ENCODE assay signal across 26 mouse cellular contexts in the genomic region with DNA sequence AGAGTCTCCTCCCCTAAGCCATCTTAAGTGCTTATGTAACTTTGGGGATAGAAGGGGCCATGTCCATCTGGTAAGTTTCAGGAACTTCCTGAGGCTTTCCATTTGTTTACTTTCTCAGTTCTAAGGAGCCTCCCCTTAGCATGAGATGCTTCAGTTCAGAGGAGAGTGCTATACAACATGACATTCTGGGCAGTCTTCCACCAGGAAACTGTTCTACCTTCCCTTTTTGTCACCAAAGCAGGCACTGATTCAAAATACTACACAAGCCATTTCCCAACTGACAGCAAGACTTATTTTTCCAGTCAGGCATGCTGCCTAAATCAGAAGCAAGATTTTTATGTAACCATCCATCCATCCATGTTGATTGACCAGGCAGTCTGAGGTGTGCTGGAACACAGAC.
"Had no signal": no experiment of that assay in that cellular context is flagged by ENCODE, and none has a peak within 500 bp of the region (broad histone marks: within the 10 kb centered on the region; RNA-seq: fewer than 3 reads in every experiment).

No protein-coding gene starts in this region.

- H3K9ac ChIP-seq: embryonic facial prominence, embryonic 12.5 days; embryonic facial prominence, embryonic 13.5 days; embryonic facial prominence, embryonic 15.5 days; forebrain, embryonic 12.5 days; forebrain, embryonic 13.5 days; forebrain, embryonic 15.5 days; forebrain, postnatal 0 days had no signal

- H3K27ac ChIP-seq: embryonic facial prominence, embryonic 10.5 days; embryonic facial prominence, embryonic 12.5 days; embryonic facial prominence, embryonic 13.5 days; embryonic facial prominence, embryonic 15.5 days; forebrain, embryonic 10.5 days; forebrain, embryonic 12.5 days; forebrain, embryonic 13.5 days; forebrain, embryonic 15.5 days; gastrocnemius, adult 2 months; heart, adult 2 months; heart, embryonic 10.5 days had no signal

- H3K27me3 ChIP-seq: embryonic facial prominence, embryonic 12.5 days; embryonic facial prominence, embryonic 13.5 days; embryonic facial prominence, embryonic 15.5 days; forebrain, embryonic 12.5 days; forebrain, embryonic 13.5 days; forebrain, embryonic 15.5 days had no signal

- H3K9me3 ChIP-seq: embryonic facial prominence, embryonic 10.5 days; embryonic facial prominence, embryonic 12.5 days; embryonic facial prominence, embryonic 13.5 days; embryonic facial prominence, embryonic 15.5 days; forebrain, embryonic 10.5 days; forebrain, embryonic 12.5 days; forebrain, embryonic 13.5 days; forebrain, embryonic 15.5 days; heart, embryonic 10.5 days had no signal

- H3K4me1 ChIP-seq: embryonic facial prominence, embryonic 10.5 days; embryonic facial prominence, embryonic 12.5 days; embryonic facial prominence, embryonic 15.5 days; forebrain, embryonic 10.5 days; forebrain, embryonic 12.5 days; forebrain, embryonic 13.5 days; forebrain, embryonic 15.5 days; heart, embryonic 10.5 days had no signal

- H3K4me2 ChIP-seq: embryonic facial prominence, embryonic 12.5 days; embryonic facial prominence, embryonic 13.5 days; embryonic facial prominence, embryonic 15.5 days; forebrain, embryonic 12.5 days; forebrain, embryonic 13.5 days; forebrain, embryonic 15.5 days had no signal

- DNase-seq: cerebellum, adult 8-10 months; cerebellum, adult 9-10 months; cerebellum, postnatal 25 days; cerebellum, postnatal 36 days; embryo, embryonic 11 days; forebrain, postnatal 0 days; gastrocnemius, adult 2 months; gastrocnemius, postnatal 10 days; gastrocnemius, postnatal 14 days; gastrocnemius, postnatal 25 days; gastrocnemius, postnatal 36 days; heart, adult 11 months; heart, adult 18-20 months; heart, adult 2 months had no signal

- ATAC-seq: forebrain, embryonic 13.5 days; forebrain, embryonic 14.5 days; forebrain, embryonic 15.5 days; forebrain, embryonic 16.5 days; forebrain, postnatal 0 days had no signal

- H3K4me3 ChIP-seq: embryonic facial prominence, embryonic 10.5 days; embryonic facial prominence, embryonic 12.5 days; embryonic facial prominence, embryonic 13.5 days; embryonic facial prominence, embryonic 15.5 days; erythroblast, embryonic 14.5 days; forebrain, embryonic 10.5 days; forebrain, embryonic 12.5 days; forebrain, embryonic 13.5 days; forebrain, embryonic 15.5 days; gastrocnemius, adult 2 months; heart, adult 2 months; heart, embryonic 10.5 days had no signal

- H3K36me3 ChIP-seq: embryonic facial prominence, embryonic 10.5 days; embryonic facial prominence, embryonic 12.5 days; embryonic facial prominence, embryonic 13.5 days; embryonic facial prominence, embryonic 15.5 days; forebrain, embryonic 10.5 days; forebrain, embryonic 12.5 days; forebrain, embryonic 15.5 days had no signal
